Mouse (Mus musculus): ENCODE data around the gene Nr1i2. TPM values are rescaled to one million over a fixed set of nuclear protein-coding genes. Genes with fewer than 3 reads are reported as not detected.

Gene Nr1i2
- polyA plus RNA-seq, 1 experiment, result 0.16 TPM

GRCm38 (mm10) chr16:38254001-38254400 lies 40.6 kb downstream of the Nr1i2 start:
- WGBS, result 84% methylated on average over 14 of the region's 14 CpGs
- Histone ChIP-seq H3K27ac (ENCODE audit: control insufficient read depth, insufficient read depth, low read length) (no peak overlapping the region), H3K36me3 (ENCODE audit: control insufficient read depth, insufficient read depth, low read length) (no peaks in the 10 kb centered on the region), H3K4me1 (replicated peaks; ENCODE audit: control insufficient read depth, insufficient read depth, low read length) (no peaks in the 10 kb centered on the region), H3K4me3 (ENCODE audit: control insufficient read depth, insufficient read depth, low read length) (no peak overlapping the region), H3K27me3 (ENCODE audit: control insufficient read depth, insufficient read depth, low read length) (no peaks in the 10 kb centered on the region)
- DNase-seq, result no peak
- no peak for TF ChIP-seq POLR2A (IDR thresholded peaks at IDR 0.05; ENCODE audit: control insufficient read depth, extremely low read depth, insufficient read depth, low read length, poor library complexity)
- TF ChIP-seq CTCF (IDR thresholded peaks at IDR 0.05; ENCODE audit: borderline replicate concordance, control insufficient read depth, extremely low read depth, insufficient read depth, low read length, poor library complexity), result no peak

- 91% methylated on average over 6 of the region's 6 CpGs for WGBS
- no peaks in the 10 kb centered on the region for H3K27me3 ChIP-seq (ENCODE audit: control insufficient read depth, insufficient read depth, low read length)
- no peak overlapping the region for H3K27ac ChIP-seq (ENCODE audit: control insufficient read depth, insufficient read depth, low read length)
- H3K4me3 ChIP-seq (ENCODE audit: control insufficient read depth, insufficient read depth, low read length), result no peak overlapping the region
- TF ChIP-seq POLR2A (IDR thresholded peaks at IDR 0.05; ENCODE audit: control insufficient read depth, extremely low read depth, insufficient read depth, low read length, poor library complexity) (no peak), CTCF (IDR thresholded peaks at IDR 0.05; ENCODE audit: borderline replicate concordance, control insufficient read depth, extremely low read depth, insufficient read depth, low read length, poor library complexity) (no peak)
- no peaks in the 10 kb centered on the region for H3K4me1 ChIP-seq (replicated peaks; ENCODE audit: control insufficient read depth, insufficient read depth, low read length)
- no peak for DNase-seq
- H3K36me3 ChIP-seq (ENCODE audit: control insufficient read depth, insufficient read depth, low read length), result no peaks in the 10 kb centered on the region
Measured at GRCm38 (mm10) chr16:38250467-38250866, 44.2 kb downstream of the Nr1i2 start.

- DNase-seq, result no peak
- no peaks in the 10 kb centered on the region for H3K4me1 ChIP-seq (replicated peaks; ENCODE audit: control insufficient read depth, insufficient read depth, low read length)
- 39% methylated on average over 13 of the region's 13 CpGs for WGBS
- TF ChIP-seq CTCF (IDR thresholded peaks at IDR 0.05; ENCODE audit: borderline replicate concordance, control insufficient read depth, extremely low read depth, insufficient read depth, low read length, poor library complexity), result no peak
- TF ChIP-seq POLR2A (IDR thresholded peaks at IDR 0.05; ENCODE audit: control insufficient read depth, extremely low read depth, insufficient read depth, low read length, poor library complexity), result no peak
- no peak overlapping the region for H3K27ac ChIP-seq (ENCODE audit: control insufficient read depth, insufficient read depth, low read length)
- H3K27me3 ChIP-seq (ENCODE audit: control insufficient read depth, insufficient read depth, low read length), result no peaks in the 10 kb centered on the region
- H3K4me3 ChIP-seq (ENCODE audit: control insufficient read depth, insufficient read depth, low read length), result no peak overlapping the region
- H3K36me3 ChIP-seq (ENCODE audit: control insufficient read depth, insufficient read depth, low read length), result no peaks in the 10 kb centered on the region
Measured at GRCm38 (mm10) chr16:38248331-38248961, 46.2 kb downstream of the Nr1i2 start.

GRCm38 (mm10) chr16:38245849-38246585 lies 48.6 kb downstream of the Nr1i2 start:
- peaks cover 4% of the 10 kb centered on the region for H3K36me3 ChIP-seq (ENCODE audit: control insufficient read depth, insufficient read depth, low read length)
- 96% methylated on average over 5 of the region's 5 CpGs for WGBS
- no peak overlapping the region for H3K27ac ChIP-seq (ENCODE audit: control insufficient read depth, insufficient read depth, low read length)
- H3K4me1 ChIP-seq (replicated peaks; ENCODE audit: control insufficient read depth, insufficient read depth, low read length), result no peaks in the 10 kb centered on the region
- H3K4me3 ChIP-seq (ENCODE audit: control insufficient read depth, insufficient read depth, low read length), result no peak overlapping the region
- no peaks in the 10 kb centered on the region for H3K27me3 ChIP-seq (ENCODE audit: control insufficient read depth, insufficient read depth, low read length)
- DNase-seq, result no peak
- TF ChIP-seq POLR2A (IDR thresholded peaks at IDR 0.05; ENCODE audit: control insufficient read depth, extremely low read depth, insufficient read depth, low read length, poor library complexity) (no peak), CTCF (IDR thresholded peaks at IDR 0.05; ENCODE audit: borderline replicate concordance, control insufficient read depth, extremely low read depth, insufficient read depth, low read length, poor library complexity) (no peak)

GRCm38 (mm10) chr16:38245379-38245778 lies 49.2 kb downstream of the Nr1i2 start:
- WGBS, result 96% methylated on average over 2 of the region's 2 CpGs

GRCm38 (mm10) chr16:38244111-38244510 lies 50.5 kb downstream of the Nr1i2 start:
- TF ChIP-seq POLR2A (IDR thresholded peaks at IDR 0.05; ENCODE audit: control insufficient read depth, extremely low read depth, insufficient read depth, low read length, poor library complexity) (no peak), CTCF (IDR thresholded peaks at IDR 0.05; ENCODE audit: borderline replicate concordance, control insufficient read depth, extremely low read depth, insufficient read depth, low read length, poor library complexity) (no peak)
- H3K27ac ChIP-seq (ENCODE audit: control insufficient read depth, insufficient read depth, low read length), result no peak overlapping the region
- no peak overlapping the region for H3K4me3 ChIP-seq (ENCODE audit: control insufficient read depth, insufficient read depth, low read length)
- H3K4me1 ChIP-seq (replicated peaks; ENCODE audit: control insufficient read depth, insufficient read depth, low read length), result no peaks in the 10 kb centered on the region
- H3K27me3 ChIP-seq (ENCODE audit: control insufficient read depth, insufficient read depth, low read length), result no peaks in the 10 kb centered on the region
- DNase-seq, result no peak
- peaks cover 10% of the 10 kb centered on the region for H3K36me3 ChIP-seq (ENCODE audit: control insufficient read depth, insufficient read depth, low read length)
- 95% methylated on average over 6 of the region's 6 CpGs for WGBS

More at GRCm38 (mm10) chr16:38245379-38245778, 49.2 kb downstream of the Nr1i2 start:
- peaks cover 10% of the 10 kb centered on the region for H3K36me3 ChIP-seq (ENCODE audit: control insufficient read depth, insufficient read depth, low read length)
- no peaks in the 10 kb centered on the region for H3K27me3 ChIP-seq (ENCODE audit: control insufficient read depth, insufficient read depth, low read length)
- no peaks in the 10 kb centered on the region for H3K4me1 ChIP-seq (replicated peaks; ENCODE audit: control insufficient read depth, insufficient read depth, low read length)
- no peak overlapping the region for H3K4me3 ChIP-seq (ENCODE audit: control insufficient read depth, insufficient read depth, low read length)
- TF ChIP-seq CTCF (IDR thresholded peaks at IDR 0.05; ENCODE audit: borderline replicate concordance, control insufficient read depth, extremely low read depth, insufficient read depth, low read length, poor library complexity) (no peak), POLR2A (IDR thresholded peaks at IDR 0.05; ENCODE audit: control insufficient read depth, extremely low read depth, insufficient read depth, low read length, poor library complexity) (no peak)
- DNase-seq, result no peak
- no peak overlapping the region for H3K27ac ChIP-seq (ENCODE audit: control insufficient read depth, insufficient read depth, low read length)

Measured in thymus, adult 2 months (tissue).